Mouse (Mus musculus): ENCODE measurements around the gene Urb2.

Urb2 gene

DNA sequence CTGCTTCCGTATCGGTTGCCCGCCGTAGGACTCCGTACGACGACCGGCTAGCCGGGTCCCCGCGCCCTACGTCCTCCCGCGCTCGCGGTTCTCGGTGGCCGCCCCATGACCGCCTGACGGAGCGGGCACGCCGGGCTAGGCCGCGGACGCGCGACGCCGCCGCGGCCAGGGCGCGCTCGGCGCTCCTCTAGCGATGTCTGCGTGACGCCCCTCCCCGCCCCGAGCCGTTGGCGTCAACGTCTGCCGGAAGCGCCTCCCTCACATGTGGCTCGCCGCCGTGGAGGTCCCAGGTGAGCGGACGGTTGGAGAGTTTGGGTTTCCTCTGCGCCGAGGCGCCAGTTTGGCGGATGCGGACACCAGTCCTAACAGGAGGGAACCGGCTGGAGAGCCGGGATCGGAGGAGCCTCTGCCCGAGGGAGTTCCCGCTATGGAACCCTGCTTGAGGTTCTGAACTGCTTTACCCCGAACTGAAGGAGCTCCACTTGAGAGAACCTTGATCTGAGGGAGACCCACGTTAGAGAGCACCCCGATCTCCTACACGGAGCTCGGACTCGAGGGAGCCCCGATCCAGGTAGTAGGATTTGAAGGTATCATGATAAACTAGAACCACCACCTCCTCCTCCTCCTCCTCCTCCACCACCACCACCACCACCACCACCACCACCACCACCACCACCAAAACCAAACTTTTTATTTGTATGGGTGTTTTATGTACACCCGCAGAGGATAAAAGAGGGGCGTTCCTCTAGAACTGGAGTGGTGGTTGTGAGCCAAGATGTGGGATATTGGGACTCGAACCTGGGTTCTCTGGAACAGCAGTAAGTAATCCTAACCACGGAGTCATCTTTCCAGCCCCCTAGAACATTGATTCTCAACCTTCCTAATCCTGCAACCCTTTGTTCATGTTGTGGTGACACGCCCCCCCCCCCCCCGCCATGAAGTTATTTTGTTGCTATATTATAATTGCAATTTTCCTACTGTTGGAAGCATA is at the start of gene Urb2, which contains the start of gene Taf5l:
Urb2 (plus strand) TSS at position 272 of the 991 bp plus-strand sequence.
Taf5l (minus strand) TSS at position 161 of the 991 bp plus-strand sequence.
- DNase-seq (ENCODE audit: extremely low read depth, low read depth): peak; percentile 66

DNA sequence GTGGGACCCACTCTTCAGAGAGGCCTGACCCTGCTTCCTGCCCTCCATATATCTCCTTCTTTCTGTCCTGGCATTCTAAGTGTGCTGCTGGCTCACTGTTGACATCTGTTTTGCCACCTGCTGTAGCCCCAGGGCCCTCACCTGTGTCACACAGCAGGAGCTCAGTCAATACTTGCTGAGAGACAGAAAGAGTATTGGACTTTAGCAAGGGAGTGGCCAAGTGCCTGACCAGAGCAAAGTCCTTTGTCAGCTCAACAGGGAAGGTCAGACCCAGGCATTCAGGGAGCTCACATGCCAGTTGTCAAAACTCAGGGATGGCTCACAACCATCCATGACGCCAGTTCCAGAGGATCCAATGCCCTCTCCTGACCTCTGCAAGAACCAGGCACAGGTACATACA is 47.8 kb upstream of the Urb2 start:
- DNase-seq (ENCODE audit: extremely low read depth, low read depth): no peak

DNA sequence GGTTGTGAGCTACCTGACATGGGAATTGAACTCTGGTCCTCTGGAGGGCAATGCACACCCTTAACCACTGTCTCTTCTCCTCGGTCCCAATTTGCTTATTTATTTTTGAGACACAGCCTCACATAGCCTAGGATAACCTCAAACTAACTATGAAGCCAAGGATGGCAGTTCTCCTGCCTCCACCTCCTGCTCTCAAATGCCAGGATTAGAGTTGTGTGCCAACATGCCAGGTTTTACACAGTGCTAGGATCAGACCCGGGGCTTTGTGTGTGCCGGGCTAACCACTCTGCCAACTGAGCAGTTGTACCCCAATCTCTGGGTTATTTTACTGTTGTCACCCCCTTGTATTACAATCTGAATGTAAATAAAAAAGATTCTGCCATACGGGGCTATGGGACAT is 43.8 kb upstream of the Urb2 start:
- DNase-seq (ENCODE audit: extremely low read depth, low read depth): no peak

DNA sequence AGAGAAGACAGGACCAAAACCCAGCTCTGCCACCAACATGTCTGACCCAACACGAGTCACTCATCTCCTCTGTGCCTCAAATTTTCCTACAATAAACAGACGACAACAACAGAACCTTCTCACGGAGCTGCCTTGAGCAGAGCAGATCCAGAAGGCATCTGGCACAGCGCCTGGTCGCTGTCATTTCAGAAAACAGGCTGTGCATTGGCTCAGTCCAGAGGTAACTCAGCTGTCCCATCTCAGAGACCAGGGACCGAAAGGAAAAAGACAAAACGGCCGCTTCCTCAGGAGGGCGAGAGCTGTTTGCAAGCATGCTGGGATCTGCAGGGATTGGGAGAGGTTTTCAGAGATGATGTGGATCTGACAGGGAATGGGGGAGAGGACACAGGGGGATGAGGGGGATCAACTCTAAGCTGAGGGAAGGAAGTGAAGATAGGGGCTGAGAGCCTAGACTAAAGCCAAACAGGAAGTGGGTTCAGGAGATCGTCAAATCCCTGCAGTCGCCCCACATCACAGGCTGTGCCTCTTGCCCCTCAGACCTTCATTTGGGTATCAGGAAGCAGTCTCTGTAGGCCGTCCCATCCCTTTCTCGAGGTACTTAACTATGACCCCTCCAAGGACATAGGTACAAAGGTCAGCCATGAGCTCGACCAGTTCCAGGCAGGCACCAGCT is 43.0 kb upstream of the Urb2 start:
- DNase-seq (ENCODE audit: extremely low read depth, low read depth): no peak

DNA sequence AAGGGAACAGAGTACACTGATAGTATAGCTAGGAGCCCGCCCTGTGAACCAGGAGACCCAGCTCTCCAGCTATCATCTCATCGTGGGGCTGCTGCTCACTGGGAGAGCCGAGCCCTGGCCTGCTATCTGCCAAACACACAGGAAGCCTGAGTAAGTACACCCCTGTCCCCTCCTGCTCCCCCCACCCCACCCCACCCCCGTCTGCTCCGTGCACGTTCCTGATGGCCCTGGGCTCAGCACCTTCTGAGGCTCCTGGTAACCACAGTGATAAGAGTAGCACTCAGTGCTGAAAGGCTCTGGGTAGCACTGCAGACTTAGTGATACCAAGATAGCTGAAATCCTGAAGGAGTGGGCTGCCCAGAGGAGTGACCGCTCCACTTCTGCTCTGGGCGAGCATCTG is 42.4 kb upstream of the Urb2 start:
- DNase-seq (ENCODE audit: extremely low read depth, low read depth): peak; percentile 82

DNA sequence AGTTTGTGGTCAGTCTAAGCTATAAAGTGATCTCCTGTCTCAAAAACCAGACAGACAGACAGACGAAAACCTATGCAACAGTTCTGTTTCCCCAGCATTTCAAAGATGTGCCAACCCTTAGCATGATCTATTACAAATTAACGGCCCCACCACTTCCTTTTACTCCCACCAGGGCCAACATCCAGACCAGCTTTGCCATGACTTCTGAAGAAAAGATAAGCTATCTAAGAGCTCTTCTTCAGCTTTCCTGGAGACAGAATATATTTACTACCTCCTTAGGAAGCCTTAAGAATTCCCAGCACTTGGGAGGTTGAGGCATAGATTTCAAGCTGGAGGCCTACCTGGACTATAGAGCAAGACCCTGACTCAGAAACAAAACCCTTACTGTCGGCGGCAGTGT is 41.1 kb upstream of the Urb2 start:
- no peak for DNase-seq (ENCODE audit: extremely low read depth, low read depth)

DNA sequence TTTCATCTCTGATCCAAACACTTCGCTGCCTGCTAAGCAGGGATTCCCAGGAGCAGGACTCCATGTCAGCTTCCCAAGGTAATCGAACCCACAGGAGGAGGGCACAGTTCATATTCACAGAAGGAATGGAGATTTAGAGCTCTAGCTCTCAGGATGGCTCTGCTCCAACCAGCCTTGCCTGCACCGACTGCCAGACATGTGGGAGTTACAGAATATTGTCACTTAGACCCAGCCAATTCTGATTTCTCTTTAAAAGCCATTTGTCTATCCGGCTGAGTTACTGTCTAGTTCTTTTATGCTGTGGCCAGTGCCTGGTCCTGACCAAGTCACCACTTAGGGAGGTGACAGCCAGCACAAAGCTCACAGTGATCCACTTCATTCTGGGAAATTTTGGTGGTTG is 39.6 kb upstream of the Urb2 start:
- no peak for DNase-seq (ENCODE audit: extremely low read depth, low read depth)

DNA sequence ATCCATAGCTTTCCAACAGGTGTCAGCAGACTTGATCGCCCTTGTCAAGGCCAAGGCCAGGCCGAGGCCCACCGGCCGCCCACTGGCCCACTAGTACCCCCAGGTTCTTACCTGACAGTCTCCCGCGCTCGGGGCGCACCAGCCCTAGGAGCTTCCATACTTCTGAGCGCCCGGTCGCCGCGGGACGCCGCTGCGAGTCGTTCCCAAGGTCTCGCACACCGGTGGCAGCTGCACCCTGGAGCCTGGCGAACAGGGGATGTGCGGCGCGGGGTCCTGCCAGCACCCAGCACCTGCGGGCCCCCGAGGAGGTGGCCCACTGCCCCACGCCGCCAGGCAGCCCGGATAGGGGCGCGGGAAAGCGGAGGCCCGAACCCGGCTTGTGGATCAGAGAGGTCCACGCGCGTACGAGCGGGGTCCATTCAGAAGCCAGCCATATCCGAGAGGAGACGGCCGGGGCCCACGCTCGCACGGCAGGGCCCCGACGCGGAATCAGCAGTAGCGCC is 39.0 kb upstream of the Urb2 start:
- no peak for DNase-seq (ENCODE audit: extremely low read depth, low read depth)

DNA sequence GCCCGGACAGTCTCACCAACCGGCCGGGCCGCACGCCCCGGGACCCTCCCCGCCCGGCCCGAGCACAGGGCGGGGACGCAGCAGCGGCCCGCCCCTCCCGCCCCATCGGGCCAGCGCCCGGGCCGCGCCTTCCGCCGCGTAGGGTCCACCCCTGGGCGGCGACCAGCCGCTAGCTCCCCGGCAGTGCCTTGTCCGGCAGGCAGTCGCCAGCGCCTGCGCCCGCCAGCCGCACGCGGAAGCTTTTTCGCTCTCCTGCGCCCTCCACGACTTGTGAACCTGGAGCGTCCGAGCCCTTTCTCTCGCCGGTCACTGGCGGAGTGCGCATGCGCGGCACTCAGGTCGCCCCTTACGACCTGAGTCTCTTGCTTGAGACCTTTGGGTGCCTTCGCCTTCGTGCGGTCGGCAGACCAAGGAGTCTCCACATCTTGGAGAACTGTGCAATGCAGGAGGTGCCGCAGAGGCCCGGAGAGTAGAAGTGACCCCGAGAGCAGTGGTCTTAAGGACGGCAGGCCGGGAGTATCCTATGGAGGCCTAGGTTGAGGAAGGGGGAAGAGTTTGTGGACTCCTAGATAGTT is 38.4 kb upstream of the Urb2 start, which contains the start of gene Abcb10:
Abcb10 (minus strand) TSS at position 297 of the 575 bp plus-strand sequence.
- peak; percentile 78 for DNase-seq (ENCODE audit: extremely low read depth, low read depth)

DNA sequence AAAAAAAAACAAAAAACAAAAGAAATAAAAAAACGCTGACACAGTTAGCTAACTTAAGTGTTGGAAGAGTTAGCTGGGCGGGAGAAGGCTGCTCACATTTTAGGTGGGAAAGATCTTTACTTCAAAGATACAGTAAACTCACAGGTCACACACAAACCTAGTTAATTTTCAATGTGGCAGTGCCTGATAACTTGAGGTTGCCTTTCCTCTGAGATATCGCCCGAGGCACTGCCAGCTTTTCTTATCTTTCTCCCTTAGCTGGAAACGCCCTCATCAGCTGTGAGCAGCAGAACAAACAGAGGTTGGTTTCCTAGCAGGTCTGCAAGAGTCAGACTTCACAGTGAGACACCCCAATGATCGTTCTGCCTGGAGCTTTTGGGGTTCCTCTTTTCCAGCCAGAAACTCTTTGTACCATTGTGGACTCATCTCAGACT is 32.7 kb upstream of the Urb2 start:
- DNase-seq (ENCODE audit: extremely low read depth, low read depth): peak; percentile 100

DNA sequence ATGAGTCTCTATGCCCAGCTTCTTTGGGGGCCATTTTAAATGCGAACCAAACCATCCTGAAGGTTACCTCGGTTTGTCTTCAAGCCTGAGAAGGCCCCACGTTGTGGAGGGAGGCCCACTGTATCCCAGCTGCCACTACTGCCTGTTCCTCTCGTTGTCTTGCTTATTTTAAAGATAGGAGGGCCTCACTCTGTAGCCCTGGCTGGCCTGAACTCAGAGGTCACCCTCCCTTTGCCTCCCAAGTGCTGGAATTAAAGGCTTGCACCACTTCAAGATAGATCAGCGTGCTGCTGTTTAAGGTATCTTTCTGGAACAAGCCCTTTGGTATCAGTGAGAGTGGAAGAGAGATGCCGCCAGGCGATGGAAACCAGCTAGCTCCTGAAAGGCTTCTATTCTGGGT is 32.2 kb upstream of the Urb2 start:
- no peak for DNase-seq (ENCODE audit: extremely low read depth, low read depth)

DNA sequence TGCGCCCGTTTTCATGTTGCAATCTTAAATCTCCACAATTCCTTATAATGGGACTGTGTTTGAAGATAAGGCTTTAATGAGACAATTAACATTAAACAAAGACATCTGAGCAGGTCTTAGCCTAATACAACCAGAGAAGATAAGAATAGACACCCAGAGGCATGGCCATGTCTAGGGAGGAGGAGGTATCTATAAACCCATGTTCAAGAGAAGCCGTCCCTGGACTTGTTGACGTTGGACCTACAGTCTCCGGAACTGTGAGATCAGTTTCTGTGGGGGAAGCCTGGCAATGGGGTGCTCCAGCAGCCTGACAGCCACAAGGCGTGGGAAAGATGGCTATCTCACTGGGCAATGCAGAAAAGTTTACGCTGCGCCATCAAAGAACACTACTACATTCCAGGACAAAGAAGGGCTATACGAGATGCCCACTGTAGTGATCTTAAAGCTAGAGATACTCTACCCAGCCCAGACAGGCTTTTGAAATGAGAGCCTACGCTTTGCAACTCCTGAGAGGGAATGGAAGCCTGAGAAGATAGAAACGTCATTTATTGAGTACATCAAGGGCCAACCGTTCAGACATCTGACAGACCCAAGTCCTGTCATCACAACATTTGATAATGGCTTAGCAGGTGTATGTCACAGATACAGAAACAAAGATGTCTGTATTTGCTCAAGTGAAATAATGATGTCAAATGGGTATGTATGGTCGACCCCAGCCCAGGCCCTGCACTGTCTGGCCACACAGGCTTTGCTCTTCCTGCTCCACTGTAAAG is 30.8 kb upstream of the Urb2 start:
- DNase-seq (ENCODE audit: extremely low read depth, low read depth): no peak

DNA sequence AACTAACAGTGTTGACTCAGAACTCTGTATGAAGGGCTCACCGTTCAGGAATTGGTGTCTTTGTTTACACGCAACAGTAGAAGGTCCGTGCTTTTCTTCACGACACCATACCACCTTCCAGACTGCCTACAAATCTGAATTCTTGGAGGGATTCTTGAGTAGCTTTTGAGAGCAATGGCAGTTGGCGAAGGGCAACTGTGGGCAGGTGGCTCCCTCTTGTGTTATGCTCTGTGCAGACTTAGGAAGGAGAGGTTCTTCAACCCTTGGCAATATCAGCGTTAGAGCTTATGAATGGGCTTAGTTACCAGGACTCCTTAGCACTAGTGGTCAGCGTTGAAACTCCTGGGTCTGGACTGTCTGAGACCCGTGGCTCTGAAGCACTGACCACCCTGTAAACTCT is 28.7 kb upstream of the Urb2 start:
- no peak for DNase-seq (ENCODE audit: extremely low read depth, low read depth)

DNA sequence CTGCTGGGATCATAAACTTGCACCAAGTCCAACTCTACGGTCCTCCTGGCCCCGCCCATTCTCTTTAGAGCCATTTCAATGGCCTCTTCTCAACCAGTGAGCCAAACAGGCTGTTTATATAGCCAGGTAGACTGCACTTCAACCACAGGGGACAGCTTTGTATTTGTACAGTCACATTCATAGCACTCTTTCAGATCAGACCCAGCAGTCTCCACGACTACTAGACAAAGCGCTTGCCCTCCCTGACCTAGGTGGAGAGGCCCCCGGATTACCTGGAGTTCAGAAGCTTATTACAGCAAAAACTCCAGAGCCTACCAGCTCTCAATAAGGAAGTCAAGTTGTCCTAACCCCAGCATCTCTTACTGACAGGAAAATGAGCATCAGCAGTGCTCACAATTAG is 27.7 kb upstream of the Urb2 start:
- no peak for DNase-seq (ENCODE audit: extremely low read depth, low read depth)

DNA sequence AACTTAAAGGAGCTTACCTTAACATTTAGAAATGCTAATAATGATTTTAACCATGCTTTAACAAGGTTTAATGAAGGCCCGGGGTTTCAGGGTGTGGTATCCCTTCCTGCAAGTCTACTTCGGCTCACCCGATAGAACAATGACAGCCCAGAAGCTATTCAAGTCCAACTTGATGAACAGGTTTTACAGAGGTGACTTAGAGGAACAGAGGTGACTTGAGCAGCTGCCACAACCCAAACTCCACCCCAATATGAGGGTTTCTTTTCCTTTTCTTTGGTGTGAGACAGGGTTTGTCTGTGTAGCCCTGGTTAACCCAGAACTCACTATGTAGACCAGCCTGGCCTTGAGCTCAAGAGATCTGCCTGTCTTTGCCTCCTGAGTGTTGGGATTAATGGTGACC is 27.3 kb upstream of the Urb2 start:
- no peak for DNase-seq (ENCODE audit: extremely low read depth, low read depth)

DNA sequence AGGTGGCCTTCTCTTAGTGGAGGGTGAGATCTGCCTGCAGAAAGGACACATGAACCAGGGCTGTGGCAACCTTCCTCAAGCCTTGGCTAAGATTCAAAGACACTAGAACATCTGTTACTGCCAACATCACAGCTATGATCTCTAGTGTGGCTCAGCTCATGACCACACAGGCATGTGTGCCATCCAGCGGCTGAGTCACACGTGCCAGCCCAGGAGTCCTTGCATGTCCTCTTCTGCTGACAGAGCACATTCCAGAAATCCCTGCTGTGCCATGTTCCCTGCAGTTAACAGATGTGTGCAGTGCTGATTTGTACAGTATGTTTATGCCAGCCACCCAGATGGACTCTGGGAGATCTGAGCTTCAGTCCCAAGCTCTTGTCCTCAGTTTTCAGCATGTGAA is 21.7 kb upstream of the Urb2 start:
- DNase-seq (ENCODE audit: extremely low read depth, low read depth): no peak

DNA sequence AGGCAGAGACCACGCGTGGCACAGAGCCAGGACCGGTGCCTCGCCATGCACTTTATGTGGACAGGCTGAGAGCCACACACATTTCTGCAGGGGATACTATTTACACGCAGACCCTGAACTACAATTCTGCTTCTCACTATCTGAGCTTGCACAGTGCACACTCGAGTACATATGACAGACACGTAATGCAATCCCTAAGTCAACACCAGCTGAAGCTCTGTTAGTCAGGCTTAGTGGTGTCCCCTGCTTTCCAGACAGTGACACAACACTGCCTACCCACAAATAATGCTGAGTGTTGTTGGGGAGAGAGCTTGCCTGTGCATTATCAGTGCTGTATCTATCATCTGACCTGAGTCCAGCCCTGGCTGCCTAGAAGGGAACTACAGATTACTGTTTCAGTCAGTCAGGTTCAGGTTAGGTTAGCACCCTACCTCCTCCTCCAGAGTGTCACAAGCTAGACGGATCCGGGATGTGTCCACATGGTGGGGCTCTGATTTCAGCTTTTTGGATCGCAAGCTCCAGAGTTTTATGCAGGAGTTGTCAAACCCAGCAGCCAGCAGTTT is 18.7 kb upstream of the Urb2 start:
- DNase-seq (ENCODE audit: extremely low read depth, low read depth): no peak

DNA sequence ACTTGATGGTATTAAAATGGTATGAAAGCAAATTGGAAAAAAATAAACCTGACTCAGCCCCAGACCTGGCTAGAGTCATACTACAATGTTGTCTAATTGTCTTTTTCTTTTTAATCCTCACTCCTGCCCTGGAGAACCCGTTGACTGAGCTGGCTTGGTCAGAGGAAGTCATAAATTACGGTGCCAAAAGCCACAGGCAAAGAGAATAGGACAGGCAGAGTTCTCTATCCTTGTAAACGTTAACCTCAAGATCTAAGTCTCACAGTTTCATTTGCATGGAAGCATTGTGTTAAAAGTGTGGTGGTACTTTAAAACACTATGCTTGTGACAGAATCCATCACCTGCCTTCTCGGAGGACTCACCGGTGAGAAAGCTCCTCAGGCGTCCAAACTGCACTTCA is 13.5 kb upstream of the Urb2 start:
- no peak for DNase-seq (ENCODE audit: extremely low read depth, low read depth)

DNA sequence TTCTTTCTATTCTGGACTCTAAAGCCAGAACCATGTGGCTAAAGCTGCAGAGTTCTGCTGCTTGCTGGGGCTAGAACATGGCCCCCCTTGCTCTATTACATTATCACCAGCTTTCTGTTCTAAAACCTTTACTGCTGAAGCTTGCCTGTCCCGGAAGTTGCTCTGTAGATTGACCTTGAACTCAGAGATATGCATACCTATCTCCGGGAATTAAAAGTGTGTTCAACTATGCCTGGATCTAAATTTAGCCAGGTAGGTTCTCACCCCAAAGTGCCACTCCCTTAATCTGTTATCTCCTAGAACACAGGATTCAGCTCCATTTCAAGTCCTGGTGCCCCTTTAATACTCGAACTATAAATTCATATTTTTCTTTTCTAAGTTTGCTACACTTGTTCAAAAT is 9.7 kb upstream of the Urb2 start:
- no peak for DNase-seq (ENCODE audit: extremely low read depth, low read depth)

DNA sequence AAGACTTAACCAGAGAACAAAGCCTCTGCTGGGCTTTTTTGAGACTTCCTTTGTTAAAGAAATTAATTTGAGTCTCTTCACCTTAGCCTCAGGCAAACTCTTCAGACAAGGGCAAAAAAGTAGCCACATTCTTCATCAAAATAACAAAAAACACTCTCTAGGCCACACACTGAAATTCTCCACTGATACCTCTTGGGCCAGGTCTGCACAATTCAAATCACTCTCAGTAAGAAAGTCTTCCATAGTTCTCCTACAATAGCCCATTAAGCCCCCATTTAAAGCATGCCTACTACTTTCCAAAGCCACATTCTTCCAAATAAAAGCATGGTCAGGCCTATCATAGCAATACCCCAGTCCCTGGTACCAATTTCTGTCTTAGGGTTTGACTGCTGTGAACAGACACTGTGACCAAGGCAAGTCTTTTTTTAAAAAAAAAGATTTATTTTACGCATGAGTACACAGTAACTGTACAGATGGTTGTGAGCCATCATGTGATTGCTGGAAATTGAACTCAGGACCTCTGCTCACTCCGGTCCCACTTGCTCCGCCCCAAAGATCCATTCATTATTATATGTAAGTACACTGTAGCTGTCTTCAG is 9.2 kb upstream of the Urb2 start:
- no peak for DNase-seq (ENCODE audit: extremely low read depth, low read depth)

Data from MEL-GATA-1-ER (cell line).